Mouse (Mus musculus): ENCODE measurements around the gene Scaf11. TPM values are rescaled to one million over a fixed set of nuclear protein-coding genes. Genes with fewer than 3 reads are reported as not detected.
"Not testable (repeated sequence)": the region's sequence is repeated elsewhere in the genome, so short reads cannot be mapped to it uniquely, and the experiment has no call there.

The Scaf11 gene
- 28.1 and 34.9 TPM in 2 replicates for polyA plus RNA-seq (2012; rRNA removed)

GRCm38 (mm10) chr15:96460730-96461540, at the start of gene Scaf11:
Scaf11 (minus strand) TSS chr15:96460843.
- peak; percentile 98 for DNase-seq (ENCODE audit: low read depth)
- TF ChIP-seq POLR2A (IDR thresholded peaks at IDR 0.05; ENCODE audit: borderline replicate concordance, extremely low read depth, insufficient read depth, insufficient read length, poor library complexity, severe bottlenecking) (peak; percentile 93), CTCF (IDR thresholded peaks at IDR 0.05; ENCODE audit: borderline replicate concordance, extremely low read depth, insufficient read depth, insufficient read length) (peak; percentile 74)

GRCm38 (mm10) chr15:96507097-96507840, 46.6 kb upstream of the Scaf11 start:
- DNase-seq (ENCODE audit: low read depth): peak; percentile 84
- TF ChIP-seq POLR2A (IDR thresholded peaks at IDR 0.05; ENCODE audit: borderline replicate concordance, extremely low read depth, insufficient read depth, insufficient read length, poor library complexity, severe bottlenecking): no peak
- peak; percentile 80 for TF ChIP-seq CTCF (IDR thresholded peaks at IDR 0.05; ENCODE audit: borderline replicate concordance, extremely low read depth, insufficient read depth, insufficient read length)

GRCm38 (mm10) chr15:96497646-96498045, 37.0 kb upstream of the Scaf11 start:
- no peak for DNase-seq (ENCODE audit: low read depth)
- TF ChIP-seq CTCF (IDR thresholded peaks at IDR 0.05; ENCODE audit: borderline replicate concordance, extremely low read depth, insufficient read depth, insufficient read length) (no peak), POLR2A (IDR thresholded peaks at IDR 0.05; ENCODE audit: borderline replicate concordance, extremely low read depth, insufficient read depth, insufficient read length, poor library complexity, severe bottlenecking) (no peak)

GRCm38 (mm10) chr15:96494279-96494678, 33.6 kb upstream of the Scaf11 start:
- TF ChIP-seq POLR2A (IDR thresholded peaks at IDR 0.05; ENCODE audit: borderline replicate concordance, extremely low read depth, insufficient read depth, insufficient read length, poor library complexity, severe bottlenecking) (no peak), CTCF (IDR thresholded peaks at IDR 0.05; ENCODE audit: borderline replicate concordance, extremely low read depth, insufficient read depth, insufficient read length) (no peak)
- DNase-seq (ENCODE audit: low read depth): no peak

GRCm38 (mm10) chr15:96493573-96493972, 32.9 kb upstream of the Scaf11 start:
- no peak for DNase-seq (ENCODE audit: low read depth)
- TF ChIP-seq POLR2A (IDR thresholded peaks at IDR 0.05; ENCODE audit: borderline replicate concordance, extremely low read depth, insufficient read depth, insufficient read length, poor library complexity, severe bottlenecking) (no peak), CTCF (IDR thresholded peaks at IDR 0.05; ENCODE audit: borderline replicate concordance, extremely low read depth, insufficient read depth, insufficient read length) (no peak)

- not testable (repeated sequence) for DNase-seq (ENCODE audit: low read depth)
Observed at GRCm38 (mm10) chr15:96492919-96493318, 32.3 kb upstream of the Scaf11 start.

- DNase-seq (ENCODE audit: low read depth): peak; percentile 61
- TF ChIP-seq POLR2A (IDR thresholded peaks at IDR 0.05; ENCODE audit: borderline replicate concordance, extremely low read depth, insufficient read depth, insufficient read length, poor library complexity, severe bottlenecking): no peak
- TF ChIP-seq CTCF (IDR thresholded peaks at IDR 0.05; ENCODE audit: borderline replicate concordance, extremely low read depth, insufficient read depth, insufficient read length): no peak
Observed at GRCm38 (mm10) chr15:96491861-96492641, 31.4 kb upstream of the Scaf11 start.

- TF ChIP-seq POLR2A (IDR thresholded peaks at IDR 0.05; ENCODE audit: borderline replicate concordance, extremely low read depth, insufficient read depth, insufficient read length, poor library complexity, severe bottlenecking) (no peak), CTCF (IDR thresholded peaks at IDR 0.05; ENCODE audit: borderline replicate concordance, extremely low read depth, insufficient read depth, insufficient read length) (no peak)
- no peak for DNase-seq (ENCODE audit: low read depth)
Observed at GRCm38 (mm10) chr15:96491421-96491820, 30.8 kb upstream of the Scaf11 start.

- TF ChIP-seq CTCF (IDR thresholded peaks at IDR 0.05; ENCODE audit: borderline replicate concordance, extremely low read depth, insufficient read depth, insufficient read length) (no peak), POLR2A (IDR thresholded peaks at IDR 0.05; ENCODE audit: borderline replicate concordance, extremely low read depth, insufficient read depth, insufficient read length, poor library complexity, severe bottlenecking) (no peak)
- DNase-seq (ENCODE audit: low read depth): no peak
Observed at GRCm38 (mm10) chr15:96490123-96490522, 29.5 kb upstream of the Scaf11 start.

- DNase-seq (ENCODE audit: low read depth): peak; percentile 59
- TF ChIP-seq CTCF (IDR thresholded peaks at IDR 0.05; ENCODE audit: borderline replicate concordance, extremely low read depth, insufficient read depth, insufficient read length) (peak; percentile 57; the same call in 1 of the 2 replicates), POLR2A (IDR thresholded peaks at IDR 0.05; ENCODE audit: borderline replicate concordance, extremely low read depth, insufficient read depth, insufficient read length, poor library complexity, severe bottlenecking) (no peak)
Observed at GRCm38 (mm10) chr15:96488941-96489786, 28.5 kb upstream of the Scaf11 start.

Measured in brain, embryonic 14.5 days (tissue).